Mouse (Mus musculus): ENCODE measurements around the gene Strip1.

DNA sequence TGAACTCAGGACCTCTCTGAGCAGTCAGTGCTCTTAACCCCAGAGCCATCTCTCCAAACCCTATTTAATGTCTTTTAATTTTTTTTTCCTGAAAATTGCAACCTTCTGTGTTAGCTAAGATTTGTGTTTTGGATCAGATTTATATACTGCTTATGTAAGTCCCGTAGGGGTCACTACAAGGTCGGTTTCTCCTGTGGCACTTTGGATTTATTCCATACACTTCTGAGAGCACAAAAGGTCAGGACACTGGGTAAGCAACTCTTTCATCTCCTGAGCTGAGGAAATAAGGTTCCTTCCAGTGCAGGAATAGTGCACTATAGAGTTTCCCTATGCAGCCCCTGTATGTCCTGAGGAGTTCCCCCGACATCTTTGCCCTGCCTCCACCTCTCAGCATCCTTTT lies 24.0 kb upstream of the Strip1 start:
- TF ChIP-seq CTCF (IDR thresholded peaks at IDR 0.05; ENCODE audit: control insufficient read depth, insufficient read depth, low read length) (no peak), POLR2A (IDR thresholded peaks at IDR 0.05; ENCODE audit: borderline replicate concordance, control insufficient read depth, low read depth, low read length) (no peak)

Data from bone marrow, adult 2 months (tissue).